Mouse (Mus musculus): ENCODE results near the gene Myrf.
"Not testable (repeated sequence)": the region's sequence is repeated elsewhere in the genome, so short reads cannot be mapped to it uniquely, and the experiment has no call there.

Myrf gene

GRCm38 (mm10) chr19:10174956-10175355 lies 65.6 kb downstream of the Myrf start:
- no peak for DNase-seq

- no peak for DNase-seq
These were observed 66.6 kb downstream of the Myrf start for GRCm38 (mm10) chr19:10173844-10174539.

- no peak for DNase-seq
These were observed 67.3 kb downstream of the Myrf start for GRCm38 (mm10) chr19:10173116-10173718.

GRCm38 (mm10) chr19:10171846-10172245 lies 68.7 kb downstream of the Myrf start:
- DNase-seq = no peak

- DNase-seq = no peak
These were observed 69.2 kb downstream of the Myrf start for GRCm38 (mm10) chr19:10171359-10171758.

GRCm38 (mm10) chr19:10170466-10170865 lies 70.1 kb downstream of the Myrf start:
- no peak for DNase-seq

- DNase-seq = not testable (repeated sequence)
These were observed 70.7 kb downstream of the Myrf start for GRCm38 (mm10) chr19:10169692-10170330.

- no peak for DNase-seq
These were observed 71.4 kb downstream of the Myrf start for GRCm38 (mm10) chr19:10169179-10169578.

GRCm38 (mm10) chr19:10168441-10168840 lies 72.1 kb downstream of the Myrf start:
- DNase-seq = no peak

- no peak for DNase-seq
These were observed 72.6 kb downstream of the Myrf start for GRCm38 (mm10) chr19:10167951-10168350.

- DNase-seq = no peak
These were observed 73.4 kb downstream of the Myrf start for GRCm38 (mm10) chr19:10167112-10167511.

GRCm38 (mm10) chr19:10165928-10166327 lies 74.6 kb downstream of the Myrf start:
- not testable (repeated sequence) for DNase-seq

- no peak for DNase-seq
These were observed 76.7 kb downstream of the Myrf start for GRCm38 (mm10) chr19:10163896-10164295.
